Mouse (Mus musculus) spleen, adult 2 months (tissue): Measurements from ENCODE around the gene Thap11. TPM values are rescaled to one million over a fixed set of nuclear protein-coding genes. Genes with fewer than 3 reads are reported as not detected.

ENCODE experiments used
- DNase-seq, 2 experiments: peaks; one replicate each; pipeline versions ENCODE4 v3.0.0 to v3.0.0-alpha.2; 2012 to 2021; ENCODE audit warnings: low spot score in 2 of 2, low read depth in 1 of 2
- H3K27ac ChIP-seq: fragments of 200-500 bp; 2 replicates; pipeline ENCODE4 v1.5.1; 2012; ENCODE audit warnings: low read length, inconsistent platforms; ENCODE audit not compliant: insufficient read depth
- H3K27me3 ChIP-seq: fragments of 200-500 bp; 2 replicates; pipeline ENCODE4 v1.6.1; 2012; ENCODE audit warnings: mild to moderate bottlenecking, moderate library complexity, low read length, inconsistent platforms; ENCODE audit not compliant: control insufficient read depth, insufficient read depth
- H3K36me3 ChIP-seq: fragments of 200-500 bp; 2 replicates; pipeline ENCODE4 v1.6.1; 2012; ENCODE audit warnings: mild to moderate bottlenecking, low read length, inconsistent platforms; ENCODE audit not compliant: control insufficient read depth, insufficient read depth
- H3K4me1 ChIP-seq: fragments of 200-500 bp; 2 replicates; pipeline ENCODE4 v1.6.1; 2011; ENCODE audit warnings: inconsistent platforms; ENCODE audit not compliant: control insufficient read depth, insufficient read depth, insufficient read length
- H3K4me3 ChIP-seq: fragments of 200-500 bp; 2 replicates; pipeline ENCODE4 v1.5.1; 2011; ENCODE audit warnings: mild to moderate bottlenecking, inconsistent platforms; ENCODE audit not compliant: insufficient read depth, insufficient read length; ENCODE audit errors: extremely low read depth
- CTCF ChIP-seq: fragments of 200-500 bp; IDR thresholded peaks from 2 replicates; pipeline ENCODE4 v1.5.1; 2011; ENCODE audit warnings: mild to moderate bottlenecking, inconsistent platforms; ENCODE audit not compliant: insufficient read depth, insufficient read length, insufficient replicate concordance; ENCODE audit errors: extremely low read depth
- POLR2A ChIP-seq: fragments of 200-500 bp; IDR thresholded peaks from 2 replicates; pipeline ENCODE4 v1.6.1; 2011; ENCODE audit warnings: low read depth, low read length, inconsistent platforms
- WGBS: fragments of 180-500 bp; shearing (Covaris S2); methylation state at CpG from one replicate; pipeline ENCODE4 v1.1.7; 2018; 5-methylcytosine and 5-hydroxymethylcytosine counted together
- polyA plus RNA-seq: library from polyadenylated mRNA; depleted of rRNA; stranded (reverse); fragments of >200 nt; gene quantifications from 2 replicates; pipeline ENCODE4 v1.2.3, GENCODE M21; 2012

The Thap11 gene
- polyA plus RNA-seq, 1 experiment, result 33.7 TPM

DNA sequence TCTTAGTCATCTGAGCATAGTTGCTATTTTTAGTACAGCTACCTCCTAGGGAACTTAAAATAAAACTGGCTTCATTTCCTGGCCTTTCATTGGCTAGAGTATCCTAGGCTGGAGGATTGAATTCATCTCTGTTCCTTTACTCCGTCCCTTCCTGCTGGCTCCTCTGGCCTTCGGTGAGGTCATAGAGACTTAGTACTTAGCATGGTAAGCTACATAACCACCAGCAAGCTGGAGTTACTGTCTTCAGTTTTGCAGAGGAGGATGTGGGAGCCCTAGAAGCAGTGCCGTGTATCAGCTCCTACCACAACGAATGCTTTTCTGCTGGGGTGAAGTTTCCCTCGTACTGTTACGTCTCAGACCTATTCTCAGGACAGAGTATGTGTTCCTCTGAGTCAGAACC lies 19.4 kb downstream of the Thap11 start:
- 85% methylated on average over 6 of the region's 6 CpGs for WGBS
- H3K4me1 ChIP-seq, result no peaks in the 10 kb centered on the region
- no peak for DNase-seq

GRCm38 (mm10) chr8:105880754-105881520 lies 26.0 kb downstream of the Thap11 start, which contains the start of gene Edc4:
Gene Edc4 (plus strand): TSS chr8:105880881.
- under 1% methylated on average over 45 of the region's 45 CpGs for WGBS
- Histone ChIP-seq H3K4me3 (peak within 1 kb of the TSS; percentile 70), H3K4me1 (peaks cover 3% of the 10 kb centered on the region; the same call in 1 of the 2 replicates), H3K27ac (peak within 1 kb of the TSS; percentile 28), H3K36me3 (peaks cover 21% of the 10 kb centered on the region), H3K27me3 (no peaks in the 10 kb centered on the region)
- DNase-seq, result peak; percentile 76 to 78
- peak; percentile 86 for TF ChIP-seq POLR2A
- TF ChIP-seq CTCF, result no peak

More for the DNA sequence above, 19.4 kb downstream of the Thap11 start:
- H3K27ac ChIP-seq, result no peak overlapping the region
- peaks cover 16% of the 10 kb centered on the region for H3K36me3 ChIP-seq
- no peak overlapping the region for H3K4me3 ChIP-seq
- TF ChIP-seq POLR2A (no peak), CTCF (no peak)
- no peaks in the 10 kb centered on the region for H3K27me3 ChIP-seq

GRCm38 (mm10) chr8:105889756-105890465 lies 35.0 kb downstream of the Thap11 start:
- 97% methylated on average over 12 of the region's 12 CpGs for WGBS
- peaks cover 70% of the 10 kb centered on the region for H3K36me3 ChIP-seq

DNA sequence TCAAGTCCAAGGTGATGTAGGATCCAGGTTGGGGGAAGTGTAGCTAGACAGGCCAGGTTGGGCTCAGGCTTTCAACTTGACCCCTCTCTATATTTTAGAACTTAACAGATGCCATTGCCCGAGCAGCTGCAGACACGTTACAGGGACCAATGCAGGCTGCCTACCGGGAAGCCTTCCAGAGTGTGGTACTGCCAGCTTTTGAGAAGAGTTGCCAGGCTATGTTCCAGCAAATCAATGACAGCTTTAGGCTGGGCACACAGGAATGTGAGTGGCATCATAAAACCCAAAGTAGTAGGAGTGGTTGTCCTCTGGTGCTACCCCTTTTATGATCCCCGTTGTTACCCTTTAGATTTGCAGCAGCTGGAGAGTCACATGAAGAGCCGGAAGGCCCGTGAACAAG lies 35.9 kb downstream of the Thap11 start:
- TF ChIP-seq CTCF (no peak), POLR2A (no peak)
- no peak overlapping the region for H3K4me3 ChIP-seq
- H3K27me3 ChIP-seq, result no peaks in the 10 kb centered on the region
- no peak for DNase-seq
- H3K36me3 ChIP-seq, result peaks cover 64% of the 10 kb centered on the region
- H3K27ac ChIP-seq, result no peak overlapping the region
- no peaks in the 10 kb centered on the region for H3K4me1 ChIP-seq
- WGBS, result 92% methylated on average over 6 of the region's 6 CpGs

More at GRCm38 (mm10) chr8:105889756-105890465, 35.0 kb downstream of the Thap11 start:
- Histone ChIP-seq H3K27ac (no peak overlapping the region), H3K4me3 (no peak overlapping the region), H3K27me3 (no peaks in the 10 kb centered on the region), H3K4me1 (no peaks in the 10 kb centered on the region)
- DNase-seq, result no peak
- TF ChIP-seq POLR2A (no peak), CTCF (no peak)

GRCm38 (mm10) chr8:105892432-105892831 lies 37.5 kb downstream of the Thap11 start:
- 91% methylated on average over 6 of the region's 6 CpGs for WGBS
- no peaks in the 10 kb centered on the region for H3K4me1 ChIP-seq
- TF ChIP-seq POLR2A (no peak), CTCF (no peak)
- DNase-seq, result no peak
- no peaks in the 10 kb centered on the region for H3K27me3 ChIP-seq
- H3K27ac ChIP-seq, result no peak overlapping the region
- peaks cover 48% of the 10 kb centered on the region for H3K36me3 ChIP-seq
- no peak overlapping the region for H3K4me3 ChIP-seq

- H3K27me3 ChIP-seq, result no peaks in the 10 kb centered on the region
- H3K36me3 ChIP-seq, result peaks cover 40% of the 10 kb centered on the region
- no peak within 1 kb of the TSS for H3K4me3 ChIP-seq
- TF ChIP-seq CTCF (no peak), POLR2A (no peak)
- no peaks in the 10 kb centered on the region for H3K4me1 ChIP-seq
- no peak within 1 kb of the TSS for H3K27ac ChIP-seq
- WGBS, result 71% methylated on average over 11 of the region's 11 CpGs
- DNase-seq, result no peak
Measured at GRCm38 (mm10) chr8:105893339-105893738, 38.4 kb downstream of the Thap11 start, which contains the start of gene Nrn1l. Gene Nrn1l (plus strand): TSS chr8:105893567.
